Mouse (Mus musculus) testis, postnatal 14 days (tissue): ENCODE data around the gene Olfr1166.
"Not testable (repeated sequence)": the region's sequence is repeated elsewhere in the genome, so short reads cannot be mapped to it uniquely, and the experiment has no call there.

Source experiments
- DNase-seq: peaks from one replicate; pipeline ENCODE4 v3.0.0; 2021; ENCODE audit warnings: low spot score

Gene Olfr1166

DNA sequence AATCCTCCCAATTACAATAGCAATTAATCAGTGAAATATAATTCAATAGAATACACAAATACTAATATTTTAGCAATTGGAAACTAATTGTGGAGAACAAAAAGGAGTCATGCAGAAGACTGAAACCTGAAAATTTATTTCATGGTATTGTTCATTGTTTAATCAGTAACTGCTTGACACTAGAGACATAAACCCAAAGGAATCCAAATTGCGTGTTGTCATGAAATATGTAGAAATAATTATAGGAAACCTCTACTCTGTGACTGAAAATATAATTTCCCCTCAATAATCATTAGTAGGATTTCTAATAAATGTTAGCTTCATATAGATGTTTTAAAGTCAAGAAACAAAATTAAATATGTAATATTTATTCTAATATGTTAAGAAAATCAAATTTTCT lies at the start of gene Olfr1166:
Gene Olfr1166 (minus strand): TSS at position 101 of the 400 bp plus-strand sequence.
- no peak for DNase-seq

DNA sequence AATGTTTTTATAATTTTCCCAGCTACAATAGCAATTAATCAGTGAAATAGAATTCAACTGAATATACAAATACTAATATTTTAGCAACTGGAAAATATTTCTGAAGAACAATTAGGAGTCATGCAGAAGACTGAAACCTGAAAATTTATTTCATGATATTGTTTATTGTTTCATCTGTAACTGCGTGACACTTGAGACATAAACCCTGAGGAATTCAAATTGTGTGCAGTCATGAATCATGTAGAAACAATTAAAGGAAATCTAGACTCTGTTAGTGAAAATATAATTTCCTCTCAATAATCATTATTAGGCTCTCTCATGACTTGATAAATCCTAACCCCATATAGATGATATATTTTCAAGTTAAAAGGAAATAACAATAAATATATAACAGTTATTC lies 27.0 kb upstream of the Olfr1166 start, which contains the start of gene Olfr1167:
Gene Olfr1167 (minus strand): TSS at position 101 of the 400 bp plus-strand sequence.
- not testable (repeated sequence) for DNase-seq

DNA sequence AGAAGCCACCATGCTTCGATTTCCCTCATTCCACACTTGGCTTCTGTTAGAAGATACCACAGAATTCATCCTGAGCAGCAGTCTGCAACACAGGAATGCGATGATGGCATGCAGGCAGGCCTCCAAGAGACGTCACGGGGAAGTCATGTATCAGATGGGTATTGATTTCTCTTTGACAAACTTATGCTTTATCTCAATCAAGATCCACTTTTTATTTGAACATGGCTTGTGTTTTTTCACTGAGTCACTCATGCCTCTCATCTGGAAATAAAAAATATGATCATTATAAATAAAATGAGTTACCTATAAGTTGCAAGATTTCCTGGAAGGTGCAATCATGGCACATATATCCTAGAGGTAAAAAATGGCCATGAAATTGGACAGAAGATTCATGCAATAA lies 34.2 kb downstream of the Olfr1166 start, which contains the start of gene Olfr1164:
Gene Olfr1164 (minus strand): TSS at position 101 of the 400 bp plus-strand sequence.
- DNase-seq, result no peak
